Mouse (Mus musculus): ENCODE data around the gene Meis2. TPM values are rescaled to one million over a fixed set of nuclear protein-coding genes. Genes with fewer than 3 reads are reported as not detected.

Gene Meis2
- total RNA-seq, 4 experiments from 2014 or later, result 24.2 to 31.6 (median 28.8) TPM

GRCm38 (mm10) chr2:115948630-115949426, 116.8 kb downstream of the Meis2 start:
- DNase-seq (ENCODE audit: low spot score), result no peak

- no peak for DNase-seq (ENCODE audit: low spot score)
These were observed 117.9 kb downstream of the Meis2 start for GRCm38 (mm10) chr2:115947714-115948226.

GRCm38 (mm10) chr2:115943044-115943443, 122.6 kb downstream of the Meis2 start:
- no peak for DNase-seq (ENCODE audit: low spot score)

GRCm38 (mm10) chr2:115939849-115940248, 125.8 kb downstream of the Meis2 start:
- no peak for DNase-seq (ENCODE audit: low spot score)

- DNase-seq (ENCODE audit: low spot score), result peak; percentile 31
These were observed 126.6 kb downstream of the Meis2 start for GRCm38 (mm10) chr2:115938926-115939563.

- DNase-seq (ENCODE audit: low spot score), result no peak
These were observed 127.3 kb downstream of the Meis2 start for GRCm38 (mm10) chr2:115938296-115938695.

- no peak for DNase-seq (ENCODE audit: low spot score)
These were observed 127.7 kb downstream of the Meis2 start for GRCm38 (mm10) chr2:115937896-115938295.

- DNase-seq (ENCODE audit: low spot score), result no peak
These were observed 128.9 kb downstream of the Meis2 start for GRCm38 (mm10) chr2:115936786-115937185.

GRCm38 (mm10) chr2:115934299-115934698, 131.3 kb downstream of the Meis2 start:
- DNase-seq (ENCODE audit: low spot score), result no peak

- no peak for DNase-seq (ENCODE audit: low spot score)
These were observed 132.4 kb downstream of the Meis2 start for GRCm38 (mm10) chr2:115933259-115933658.

- no peak for DNase-seq (ENCODE audit: low spot score)
These were observed 139.9 kb downstream of the Meis2 start for GRCm38 (mm10) chr2:115925744-115926143.

- DNase-seq (ENCODE audit: low spot score), result peak; percentile 17
These were observed 141.2 kb downstream of the Meis2 start for GRCm38 (mm10) chr2:115924472-115924871.

GRCm38 (mm10) chr2:115923247-115923646, 142.4 kb downstream of the Meis2 start:
- no peak for DNase-seq (ENCODE audit: low spot score)

- DNase-seq (ENCODE audit: low spot score), result no peak
These were observed 144.0 kb downstream of the Meis2 start for GRCm38 (mm10) chr2:115921687-115922086.

- no peak for DNase-seq (ENCODE audit: low spot score)
These were observed 145.2 kb downstream of the Meis2 start for GRCm38 (mm10) chr2:115920336-115920951.

- DNase-seq (ENCODE audit: low spot score), result no peak
These were observed 146.2 kb downstream of the Meis2 start for GRCm38 (mm10) chr2:115919141-115920071.

- no peak for DNase-seq (ENCODE audit: low spot score)
These were observed 147.1 kb downstream of the Meis2 start for GRCm38 (mm10) chr2:115918561-115918960.

GRCm38 (mm10) chr2:115914539-115914938, 151.1 kb downstream of the Meis2 start:
- DNase-seq (ENCODE audit: low spot score), result no peak

- no peak for DNase-seq (ENCODE audit: low spot score)
These were observed 152.6 kb downstream of the Meis2 start for GRCm38 (mm10) chr2:115912948-115913529.

GRCm38 (mm10) chr2:115911913-115912642, 153.6 kb downstream of the Meis2 start:
- DNase-seq (ENCODE audit: low spot score), result no peak

Measured in heart, adult 8-10 months (tissue).